Mouse (Mus musculus) lung, adult 2 months (tissue): Measurements from ENCODE around the gene Gabbr1. TPM values are rescaled to one million over a fixed set of nuclear protein-coding genes. Genes with fewer than 3 reads are reported as not detected.

Experiments
- DNase-seq: peaks from one replicate; pipeline ENCODE4 v3.0.0; 2022
- H3K4me1 ChIP-seq: fragments of 200-500 bp; 2 replicates; pipeline ENCODE4 v1.6.1; 2011; ENCODE audit warnings: low read length; ENCODE audit not compliant: control insufficient read depth, insufficient read depth
- H3K4me3 ChIP-seq: fragments of 200-500 bp; replicated peaks from 2 replicates; pipeline ENCODE3; 2011; ENCODE audit warnings: low read depth, mild to moderate bottlenecking, control low read depth, low read length; ENCODE audit errors: extremely low read depth
- CTCF ChIP-seq: fragments of 200-500 bp; IDR thresholded peaks from 2 replicates; pipeline ENCODE4 v1.5.1; 2011; ENCODE audit warnings: mild to moderate bottlenecking, low read length, control low read depth; ENCODE audit not compliant: insufficient read depth
- POLR2A ChIP-seq: fragments of 200-500 bp; IDR thresholded peaks from 2 replicates; pipeline ENCODE4 v1.6.1; 2011; ENCODE audit warnings: low read depth, mild to moderate bottlenecking, control low read depth, low read length, borderline replicate concordance; ENCODE audit errors: extremely low read depth
- WGBS: fragments of 180-500 bp; shearing (Covaris S2); methylation state at CpG from one replicate; pipeline ENCODE4 v1.1.7; 2018; 5-methylcytosine and 5-hydroxymethylcytosine counted together
- polyA plus RNA-seq: library from polyadenylated mRNA; depleted of rRNA; stranded (reverse); fragments of >200 nt; gene quantifications from 2 replicates; pipeline ENCODE4 v1.2.3, GENCODE M21; 2012

The Gabbr1 gene
- polyA plus RNA-seq, 1 experiment, result 46.1 TPM

GRCm38 (mm10) chr17:37072080-37072729 lies 26.4 kb downstream of the Gabbr1 start:
- WGBS, result 87% methylated on average over 12 of the region's 12 CpGs
- no peak for DNase-seq
- Histone ChIP-seq H3K4me3 (no peak overlapping the region), H3K4me1 (no peaks in the 10 kb centered on the region)
- TF ChIP-seq CTCF, result no peak

DNA sequence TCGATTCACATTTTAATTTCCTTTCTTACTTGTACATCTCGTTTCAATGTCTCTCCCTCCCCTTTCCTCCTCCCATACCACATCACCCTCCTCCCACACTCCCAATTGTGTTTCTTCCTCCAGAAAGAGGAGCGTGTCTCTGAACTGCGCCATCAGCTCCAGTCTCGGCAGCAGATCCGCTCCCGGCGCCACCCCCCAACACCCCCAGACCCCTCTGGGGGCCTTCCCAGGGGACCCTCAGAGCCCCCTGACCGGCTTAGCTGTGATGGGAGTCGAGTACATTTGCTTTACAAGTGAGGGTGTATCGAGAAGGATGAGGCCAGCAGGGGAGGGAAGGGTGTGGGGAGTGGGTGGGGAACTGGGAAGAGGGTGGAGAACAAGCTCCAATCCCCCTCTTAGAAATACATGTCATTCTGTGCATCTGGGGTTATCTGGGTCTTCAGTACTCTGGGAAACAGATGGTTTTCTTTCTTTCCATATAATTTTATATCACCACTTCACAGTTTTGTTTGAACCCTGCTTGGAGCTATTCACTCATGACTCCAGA lies 27.0 kb downstream of the Gabbr1 start:
- 71% methylated on average over 11 of the region's 11 CpGs for WGBS
- TF ChIP-seq POLR2A (no peak), CTCF (no peak)

GRCm38 (mm10) chr17:37075181-37075580 lies 29.4 kb downstream of the Gabbr1 start:
- no peak overlapping the region for H3K4me3 ChIP-seq
- H3K4me1 ChIP-seq, result no peaks in the 10 kb centered on the region
- DNase-seq, result no peak
- 87% methylated on average over 6 of the region's 6 CpGs for WGBS
- TF ChIP-seq POLR2A, result no peak
- no peak for TF ChIP-seq CTCF

More for the DNA sequence above, 27.0 kb downstream of the Gabbr1 start:
- no peak overlapping the region for H3K4me3 ChIP-seq
- no peak for DNase-seq
- H3K4me1 ChIP-seq, result no peaks in the 10 kb centered on the region

- Histone ChIP-seq H3K4me3 (no peak overlapping the region), H3K4me1 (no peaks in the 10 kb centered on the region)
- no peak for TF ChIP-seq POLR2A
- no peak for TF ChIP-seq CTCF
- DNase-seq, result no peak
- WGBS, result 87% methylated on average over 2 of the region's 2 CpGs
These were observed 30.0 kb downstream of the Gabbr1 start for GRCm38 (mm10) chr17:37075766-37076165.

- H3K4me1 ChIP-seq, result no peaks in the 10 kb centered on the region
- no peak overlapping the region for H3K4me3 ChIP-seq
- TF ChIP-seq CTCF, result no peak
- no peak for TF ChIP-seq POLR2A
- no peak for DNase-seq
- WGBS, result 58% methylated on average over 1 of the region's 1 CpGs
These were observed 32.4 kb downstream of the Gabbr1 start for GRCm38 (mm10) chr17:37078193-37078592.

- no peak for TF ChIP-seq CTCF
- Histone ChIP-seq H3K4me3 (no peak overlapping the region), H3K4me1 (no peaks in the 10 kb centered on the region)
- no peak for DNase-seq
- 39% methylated on average over 2 of the region's 2 CpGs for WGBS
These were observed 33.2 kb downstream of the Gabbr1 start for GRCm38 (mm10) chr17:37078990-37079389.

DNA sequence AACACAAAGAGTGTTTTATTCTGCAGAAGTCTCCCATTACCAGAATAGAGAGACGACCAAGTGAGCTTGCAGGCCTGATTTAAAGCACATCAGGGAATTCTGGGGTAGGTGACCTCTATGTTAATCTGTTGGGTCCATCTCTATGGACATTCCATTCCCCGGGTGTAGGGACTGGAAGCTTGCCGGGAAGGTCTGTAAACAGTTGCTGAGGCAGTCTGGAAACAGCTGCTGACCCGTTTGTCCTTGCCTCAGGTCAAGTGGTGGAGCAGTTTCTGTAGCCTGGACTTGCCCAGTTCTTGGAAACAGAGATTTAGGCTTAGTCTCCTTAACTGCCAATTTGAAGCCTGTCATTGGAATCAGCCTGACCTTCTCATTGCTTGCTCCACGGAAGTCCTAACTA lies 34.4 kb downstream of the Gabbr1 start:
- H3K4me1 ChIP-seq, result no peaks in the 10 kb centered on the region
- 21% methylated on average over 5 of the region's 5 CpGs for WGBS
- DNase-seq, result no peak
- H3K4me3 ChIP-seq, result no peak overlapping the region
- TF ChIP-seq CTCF (no peak), POLR2A (no peak)

DNA sequence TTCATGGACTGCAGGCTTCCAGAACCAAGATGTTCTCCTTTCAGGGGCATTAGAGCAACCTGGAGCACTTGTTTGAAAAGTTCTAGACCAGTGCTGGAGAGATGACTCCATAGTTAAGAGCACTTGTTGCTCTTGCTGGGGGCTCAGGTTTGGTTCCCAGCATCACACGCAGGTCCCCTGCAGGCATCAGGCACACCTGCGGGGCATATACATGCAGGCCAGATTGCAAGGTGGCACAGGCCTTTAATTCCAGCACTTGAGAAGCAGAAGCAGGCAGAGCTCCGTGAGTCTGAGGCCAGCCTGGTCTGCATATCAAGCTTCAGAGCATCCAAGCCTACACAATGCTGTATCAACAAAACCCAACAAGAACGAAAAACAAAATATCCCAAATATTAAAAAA lies 35.9 kb downstream of the Gabbr1 start:
- no peak for TF ChIP-seq CTCF
- no peak for TF ChIP-seq POLR2A
- H3K4me1 ChIP-seq, result no peaks in the 10 kb centered on the region
- H3K4me3 ChIP-seq, result no peak overlapping the region
- WGBS, result 86% methylated on average over 4 of the region's 4 CpGs
- DNase-seq, result no peak

DNA sequence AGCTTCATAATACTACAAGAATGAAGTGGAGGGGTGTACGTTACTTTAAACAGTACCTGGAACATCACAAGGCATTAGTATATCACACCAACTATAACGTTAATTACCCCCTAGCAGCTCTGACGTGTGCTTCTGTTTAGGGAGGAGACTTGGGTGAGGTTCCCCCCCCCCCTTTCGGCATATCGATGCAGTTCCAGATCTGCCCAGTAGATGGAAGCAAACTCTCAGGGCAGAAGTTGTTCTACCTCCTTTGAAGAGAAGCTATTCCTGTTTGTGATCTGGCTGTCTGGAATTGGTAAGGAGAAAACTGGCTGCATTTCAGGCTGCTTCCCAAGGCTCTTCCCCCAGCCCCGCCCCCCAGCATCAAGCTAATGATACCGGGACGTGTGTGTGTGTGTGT lies 37.6 kb downstream of the Gabbr1 start:
- H3K4me1 ChIP-seq, result no peaks in the 10 kb centered on the region
- TF ChIP-seq CTCF, result peak; percentile 68
- TF ChIP-seq POLR2A, result no peak
- DNase-seq, result peak; percentile 34
- no peak overlapping the region for H3K4me3 ChIP-seq
- 4% methylated on average over 8 of the region's 8 CpGs for WGBS

DNA sequence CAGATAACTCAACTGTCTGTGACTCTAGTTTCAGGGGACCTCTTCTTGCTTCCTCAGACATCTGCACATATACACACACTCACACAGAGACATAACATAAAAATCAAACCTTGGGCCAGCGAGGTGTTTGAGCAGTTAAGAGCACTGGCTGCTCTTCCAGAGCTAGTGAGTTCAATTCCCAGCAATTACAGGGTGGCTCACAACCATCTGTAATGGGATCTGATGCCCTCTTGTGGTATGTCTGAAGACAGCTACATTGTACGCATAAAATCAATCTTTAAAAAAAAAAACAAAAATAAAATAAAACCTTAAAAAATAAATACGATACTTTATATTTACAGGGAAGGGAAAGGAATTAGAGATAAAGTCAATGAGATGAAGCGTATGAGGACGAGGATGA lies 38.9 kb downstream of the Gabbr1 start:
- no peaks in the 10 kb centered on the region for H3K4me1 ChIP-seq
- no peak overlapping the region for H3K4me3 ChIP-seq
- no peak for DNase-seq
- TF ChIP-seq CTCF (no peak), POLR2A (no peak)
- 69% methylated on average over 5 of the region's 5 CpGs for WGBS

DNA sequence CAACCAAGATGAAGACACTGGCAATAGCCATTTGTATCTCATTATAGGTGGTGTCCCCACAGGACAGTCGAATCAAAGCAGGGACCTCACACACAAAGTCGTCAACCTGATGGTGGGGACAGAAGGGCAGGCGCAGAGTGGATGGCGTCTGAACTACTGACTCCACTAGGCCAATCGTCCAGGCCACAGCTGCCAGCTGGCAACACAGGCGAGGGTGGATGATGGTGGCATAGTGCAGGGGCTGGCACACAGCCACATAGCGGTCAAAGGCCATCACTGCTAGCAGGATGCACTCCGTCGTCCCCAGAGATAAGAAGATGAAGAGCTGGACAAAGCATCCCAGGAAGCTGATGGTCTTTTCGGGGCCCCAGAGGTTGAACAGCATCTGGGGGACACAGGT lies 39.8 kb downstream of the Gabbr1 start:
- no peak for DNase-seq
- 59% methylated on average over 10 of the region's 10 CpGs for WGBS
- no peaks in the 10 kb centered on the region for H3K4me1 ChIP-seq
- no peak for TF ChIP-seq POLR2A
- no peak for TF ChIP-seq CTCF
- no peak overlapping the region for H3K4me3 ChIP-seq

DNA sequence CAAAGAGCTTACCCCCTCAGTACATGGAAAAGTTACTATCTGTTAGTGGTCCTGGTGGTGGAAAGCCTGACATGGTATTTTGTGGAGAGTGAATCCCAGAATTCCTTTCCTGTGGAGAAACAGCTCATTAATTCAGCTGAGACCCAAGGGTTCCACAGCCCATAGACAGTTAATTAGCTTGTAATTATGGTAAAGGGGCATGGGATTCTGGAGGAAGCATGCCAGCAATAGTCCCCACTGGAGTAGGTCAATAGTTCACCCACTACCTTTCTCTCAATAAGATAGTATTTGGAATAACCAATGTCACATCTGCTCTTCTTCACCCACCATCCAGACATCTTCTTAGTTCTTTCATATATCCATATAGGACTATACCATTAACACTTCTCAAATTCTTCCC lies 42.6 kb downstream of the Gabbr1 start, which contains the start of gene Olfr90:
Olfr90 (minus strand) TSS at position 101 of the 400 bp plus-strand sequence.
- no peak for DNase-seq
- TF ChIP-seq CTCF, result no peak
- no peak for TF ChIP-seq POLR2A
- Histone ChIP-seq H3K4me1 (no peaks in the 10 kb centered on the region), H3K4me3 (no peak within 1 kb of the TSS)
